Mouse (Mus musculus) E14TG2a.4 (cell line): ENCODE measurements around the gene Stap1.

Experiments used
- CTCF ChIP-seq: conservative IDR thresholded peaks from 2 replicates; pipeline ENCODE4 v1.5.1; 2014; ENCODE audit warnings: low read length
- NANOG ChIP-seq: IDR thresholded peaks from 2 replicates; pipeline ENCODE4 v1.6.1; 2014; ENCODE audit warnings: borderline replicate concordance, low read length, mixed read lengths
- POU5F1 ChIP-seq: IDR thresholded peaks from 2 replicates; pipeline ENCODE4 v1.6.1; 2014; ENCODE audit warnings: low read length, borderline replicate concordance

DNA sequence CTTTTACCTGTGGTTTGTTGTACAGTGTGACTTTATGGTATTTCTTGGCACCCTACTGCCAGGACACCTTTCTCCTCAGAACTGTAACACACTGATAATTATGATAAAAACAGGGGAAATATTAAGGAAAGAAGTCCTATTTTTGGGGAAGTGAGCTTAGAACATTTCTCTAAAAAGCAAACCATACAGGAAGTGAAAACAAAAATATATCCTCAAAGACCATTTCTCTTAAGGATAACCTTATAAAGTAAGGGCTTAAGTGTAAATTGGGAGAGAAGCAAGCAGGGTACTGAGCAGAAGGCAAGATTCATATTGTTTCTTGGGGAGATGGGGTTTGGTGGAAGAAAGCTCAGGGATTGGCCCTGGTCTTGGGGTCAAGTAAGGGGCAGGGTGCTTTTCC is 58.3 kb downstream of the Stap1 start:
- TF ChIP-seq CTCF: no peak
- TF ChIP-seq NANOG: no peak
- no peak for TF ChIP-seq POU5F1
